Mouse (Mus musculus): ENCODE results near the gene Dok1. TPM values are rescaled to one million over a fixed set of nuclear protein-coding genes. Genes with fewer than 3 reads are reported as not detected.

The Dok1 gene
- polyA plus RNA-seq (2015; fragmentation: Nextera tagmentation; extraction: Ambion mirVana) = 19.9 and 21.1 TPM in 2 replicates

- Histone ChIP-seq H3K27ac (replicated peaks) (peak within 1 kb of the TSS; percentile 77), H3K4me1 (replicated peaks) (peaks cover 64% of the 10 kb centered on the region), H3K36me3 (replicated peaks) (peaks cover 30% of the 10 kb centered on the region), H3K4me3 (replicated peaks) (peak within 1 kb of the TSS; percentile 87), H3K9me3 (replicated peaks) (no peaks in the 10 kb centered on the region), H3K27me3 (peaks cover 40% of the 10 kb centered on the region), H3K4me2 (peak within 1 kb of the TSS; percentile 83), H3K9ac (peak within 1 kb of the TSS; percentile 84)
- ATAC-seq (ENCODE audit: insufficient read depth) = peak; percentile 87
- WGBS (ENCODE audit: insufficient replicate concordance) = 1% methylated on average over 51 of the region's 51 CpGs
These were observed at the start of gene Dok1, which contains the start of gene Loxl3 for GRCm38 (mm10) chr6:83033249-83034185. Gene Dok1 (minus strand): TSS chr6:83033471. Gene Loxl3 (plus strand): TSS chr6:83034173.

GRCm38 (mm10) chr6:83080210-83080609, 46.9 kb upstream of the Dok1 start:
- Histone ChIP-seq H3K36me3 (replicated peaks) (peaks cover 25% of the 10 kb centered on the region), H3K9ac (no peak overlapping the region), H3K4me3 (replicated peaks) (no peak overlapping the region), H3K27ac (replicated peaks) (no peak overlapping the region), H3K9me3 (replicated peaks) (no peaks in the 10 kb centered on the region), H3K4me2 (no peak overlapping the region), H3K27me3 (peaks cover 56% of the 10 kb centered on the region), H3K4me1 (replicated peaks) (peaks cover 32% of the 10 kb centered on the region)
- ATAC-seq (ENCODE audit: insufficient read depth) = no peak
- 91% methylated on average over 5 of the region's 5 CpGs for WGBS (ENCODE audit: insufficient replicate concordance)

GRCm38 (mm10) chr6:83078324-83078858, 45.1 kb upstream of the Dok1 start:
- peaks cover 32% of the 10 kb centered on the region for H3K4me1 ChIP-seq (replicated peaks)
- peak overlapping the region; percentile 97 for H3K4me2 ChIP-seq
- H3K4me3 ChIP-seq (replicated peaks) = peak overlapping the region; percentile 79
- no peaks in the 10 kb centered on the region for H3K9me3 ChIP-seq (replicated peaks)
- peak overlapping the region; percentile 88 for H3K27ac ChIP-seq (replicated peaks)
- ATAC-seq (ENCODE audit: insufficient read depth) = peak; percentile 90
- under 1% methylated on average over 46 of the region's 46 CpGs for WGBS (ENCODE audit: insufficient replicate concordance)
- H3K36me3 ChIP-seq (replicated peaks) = peaks cover 25% of the 10 kb centered on the region
- H3K9ac ChIP-seq = peak overlapping the region; percentile 78
- H3K27me3 ChIP-seq = peaks cover 56% of the 10 kb centered on the region

GRCm38 (mm10) chr6:83077630-83078323, 44.5 kb upstream of the Dok1 start, which contains the start of gene Pcgf1:
Gene Pcgf1 (plus strand): TSS chr6:83077869.
- peak within 1 kb of the TSS; percentile 97 for H3K4me2 ChIP-seq
- H3K27ac ChIP-seq (replicated peaks) = peak within 1 kb of the TSS; percentile 88
- peaks cover 56% of the 10 kb centered on the region for H3K27me3 ChIP-seq
- H3K4me1 ChIP-seq (replicated peaks) = peaks cover 32% of the 10 kb centered on the region
- under 1% methylated on average over 54 of the region's 54 CpGs for WGBS (ENCODE audit: insufficient replicate concordance)
- ATAC-seq (ENCODE audit: insufficient read depth) = peak; percentile 41
- peak within 1 kb of the TSS; percentile 79 for H3K4me3 ChIP-seq (replicated peaks)
- no peaks in the 10 kb centered on the region for H3K9me3 ChIP-seq (replicated peaks)
- peak within 1 kb of the TSS; percentile 78 for H3K9ac ChIP-seq
- H3K36me3 ChIP-seq (replicated peaks) = peaks cover 25% of the 10 kb centered on the region

GRCm38 (mm10) chr6:83074979-83075378, 41.7 kb upstream of the Dok1 start:
- Histone ChIP-seq H3K27ac (replicated peaks) (no peak overlapping the region), H3K4me1 (replicated peaks) (peaks cover 38% of the 10 kb centered on the region), H3K36me3 (replicated peaks) (peaks cover 6% of the 10 kb centered on the region), H3K27me3 (peaks cover 77% of the 10 kb centered on the region), H3K4me3 (replicated peaks) (no peak overlapping the region), H3K9ac (no peak overlapping the region), H3K9me3 (replicated peaks) (no peaks in the 10 kb centered on the region), H3K4me2 (no peak overlapping the region)
- 19% methylated on average over 2 of the region's 2 CpGs for WGBS (ENCODE audit: insufficient replicate concordance)
- ATAC-seq (ENCODE audit: insufficient read depth) = no peak

- H3K27ac ChIP-seq (replicated peaks) = no peak overlapping the region
- no peak overlapping the region for H3K9ac ChIP-seq
- H3K36me3 ChIP-seq (replicated peaks) = no peaks in the 10 kb centered on the region
- peaks cover 100% of the 10 kb centered on the region for H3K27me3 ChIP-seq
- ATAC-seq (ENCODE audit: insufficient read depth) = no peak
- peak overlapping the region; percentile 25 for H3K4me2 ChIP-seq
- WGBS (ENCODE audit: insufficient replicate concordance) = 2% methylated on average over 24 of the region's 24 CpGs
- peak overlapping the region; percentile 14; the same call in 1 of the 2 replicates for H3K4me3 ChIP-seq (replicated peaks)
- H3K4me1 ChIP-seq (replicated peaks) = peaks cover 32% of the 10 kb centered on the region
- H3K9me3 ChIP-seq (replicated peaks) = no peaks in the 10 kb centered on the region
These were observed 37.9 kb upstream of the Dok1 start for GRCm38 (mm10) chr6:83071220-83071619.

GRCm38 (mm10) chr6:83070311-83071219, 37.3 kb upstream of the Dok1 start:
- peaks cover 32% of the 10 kb centered on the region for H3K4me1 ChIP-seq (replicated peaks)
- no peak for ATAC-seq (ENCODE audit: insufficient read depth)
- no peak overlapping the region for H3K27ac ChIP-seq (replicated peaks)
- H3K27me3 ChIP-seq = peaks cover 100% of the 10 kb centered on the region
- 2% methylated on average over 56 of the region's 58 CpGs for WGBS (ENCODE audit: insufficient replicate concordance)
- peak overlapping the region; percentile 18; the same call in 1 of the 2 replicates for H3K4me3 ChIP-seq (replicated peaks)
- H3K36me3 ChIP-seq (replicated peaks) = no peaks in the 10 kb centered on the region
- no peaks in the 10 kb centered on the region for H3K9me3 ChIP-seq (replicated peaks)
- H3K9ac ChIP-seq = no peak overlapping the region
- H3K4me2 ChIP-seq = peak overlapping the region; percentile 27

GRCm38 (mm10) chr6:83070247-83070310, 36.8 kb upstream of the Dok1 start, which contains the start of gene Tlx2:
Gene Tlx2 (minus strand): TSS chr6:83070293.
- no peak within 1 kb of the TSS for H3K27ac ChIP-seq (replicated peaks)
- H3K9me3 ChIP-seq (replicated peaks) = no peaks in the 10 kb centered on the region
- H3K4me3 ChIP-seq (replicated peaks) = peak within 1 kb of the TSS; percentile 32
- no peak within 1 kb of the TSS for H3K9ac ChIP-seq
- 4% methylated on average over 10 of the region's 10 CpGs for WGBS (ENCODE audit: insufficient replicate concordance)
- H3K36me3 ChIP-seq (replicated peaks) = no peaks in the 10 kb centered on the region
- no peak for ATAC-seq (ENCODE audit: insufficient read depth)
- peak within 1 kb of the TSS; percentile 54 for H3K4me2 ChIP-seq
- peaks cover 32% of the 10 kb centered on the region for H3K4me1 ChIP-seq (replicated peaks)
- peaks cover 100% of the 10 kb centered on the region for H3K27me3 ChIP-seq

- Histone ChIP-seq H3K36me3 (replicated peaks) (no peaks in the 10 kb centered on the region), H3K9me3 (replicated peaks) (no peaks in the 10 kb centered on the region), H3K4me3 (replicated peaks) (peak overlapping the region; percentile 32), H3K27ac (replicated peaks) (no peak overlapping the region), H3K27me3 (peaks cover 100% of the 10 kb centered on the region), H3K4me1 (replicated peaks) (peaks cover 32% of the 10 kb centered on the region), H3K4me2 (peak overlapping the region; percentile 54), H3K9ac (no peak overlapping the region)
- WGBS (ENCODE audit: insufficient replicate concordance) = 2% methylated on average over 69 of the region's 69 CpGs
- no peak for ATAC-seq (ENCODE audit: insufficient read depth)
These were observed 36.4 kb upstream of the Dok1 start for GRCm38 (mm10) chr6:83069488-83070246.

All from liver, embryonic 15.5 days (tissue).